Mouse (Mus musculus): ENCODE measurements around the gene Uggt1. TPM values are rescaled to one million over a fixed set of nuclear protein-coding genes. Genes with fewer than 3 reads are reported as not detected.

Gene Uggt1
- polyA plus RNA-seq, 1 experiment from 2014 or later = 80.7 TPM

DNA sequence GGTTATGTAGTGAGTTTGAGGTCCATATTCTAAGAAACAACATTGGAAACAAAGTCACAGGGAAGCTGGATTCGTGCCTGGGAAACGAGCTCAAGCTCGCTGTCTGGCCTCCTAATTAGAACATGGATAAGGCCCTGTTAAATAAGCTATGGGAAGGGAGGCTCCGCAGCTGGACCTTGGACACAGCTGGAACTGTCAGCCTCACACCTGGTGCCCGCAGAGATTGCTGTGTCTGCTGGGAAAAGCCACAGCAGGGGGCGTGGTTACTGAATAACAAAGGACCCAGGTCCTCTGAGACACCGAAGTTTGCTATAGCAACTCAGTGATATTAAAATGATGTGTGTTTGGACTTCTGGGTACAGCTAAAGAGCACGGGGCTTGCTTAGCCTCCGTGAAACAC is 6.9 kb upstream of the Uggt1 start:
- no peaks in the 10 kb centered on the region; the same call in 1 of the 2 replicates for H3K27me3 ChIP-seq (ENCODE audit: control insufficient read depth, insufficient read depth, low read length)
- no peak overlapping the region for H3K4me3 ChIP-seq (ENCODE audit: low read depth, low read length)
- peaks cover 7% of the 10 kb centered on the region for H3K4me1 ChIP-seq (ENCODE audit: control insufficient read depth, insufficient read depth, low read length)
- H3K9me3 ChIP-seq (ENCODE audit: control insufficient read depth, low read length) = peaks cover 2% of the 10 kb centered on the region; the same call in 1 of the 2 replicates
- no peak overlapping the region for H3K4me2 ChIP-seq
- DNase-seq (ENCODE audit: low spot score, missing footprints) (no peak), ATAC-seq (ENCODE audit: low FRiP score) (no peak)
- no peak overlapping the region for H3K9ac ChIP-seq (ENCODE audit: low read length)
- no peaks in the 10 kb centered on the region for H3K36me3 ChIP-seq (ENCODE audit: control insufficient read depth, insufficient read depth, low read length)
- 7% methylated on average over 9 of the region's 9 CpGs for WGBS
- H3K27ac ChIP-seq (ENCODE audit: low read depth, low read length) = no peak overlapping the region

DNA sequence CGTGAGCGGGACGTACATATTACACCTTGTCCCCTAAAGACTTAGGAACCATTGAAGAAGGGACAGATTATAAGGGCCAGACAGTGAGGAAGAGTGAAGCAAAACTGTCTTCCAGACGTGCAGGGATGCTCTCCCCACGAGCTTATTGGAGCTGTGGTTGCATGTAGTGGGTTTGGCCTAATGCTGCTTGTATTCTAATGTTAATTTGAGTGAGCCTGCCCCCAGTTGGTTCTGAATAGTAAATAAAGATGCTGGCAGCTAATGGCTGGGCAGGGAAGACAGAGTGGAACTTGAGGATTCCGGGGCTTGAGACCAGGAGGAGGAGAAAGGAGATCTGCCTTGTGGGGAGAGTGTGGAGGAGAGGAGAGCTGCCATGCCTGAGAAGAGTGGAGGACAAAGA is 2.2 kb upstream of the Uggt1 start:
- H3K4me1 ChIP-seq (ENCODE audit: control insufficient read depth, insufficient read depth, low read length) = peaks cover 10% of the 10 kb centered on the region; the same call in 1 of the 2 replicates
- no peak overlapping the region for H3K27ac ChIP-seq (ENCODE audit: low read depth, low read length)
- ATAC-seq (ENCODE audit: low FRiP score) (no peak), DNase-seq (ENCODE audit: low spot score, missing footprints) (peak; percentile 49)
- H3K36me3 ChIP-seq (ENCODE audit: control insufficient read depth, insufficient read depth, low read length) = no peaks in the 10 kb centered on the region
- H3K27me3 ChIP-seq (ENCODE audit: control insufficient read depth, insufficient read depth, low read length) = no peaks in the 10 kb centered on the region
- no peaks in the 10 kb centered on the region for H3K9me3 ChIP-seq (ENCODE audit: control insufficient read depth, low read length)
- no peak overlapping the region for H3K9ac ChIP-seq (ENCODE audit: low read length)
- H3K4me2 ChIP-seq = no peak overlapping the region
- no peak overlapping the region for H3K4me3 ChIP-seq (ENCODE audit: low read depth, low read length)
- WGBS = 47% methylated on average over 6 of the region's 6 CpGs

DNA sequence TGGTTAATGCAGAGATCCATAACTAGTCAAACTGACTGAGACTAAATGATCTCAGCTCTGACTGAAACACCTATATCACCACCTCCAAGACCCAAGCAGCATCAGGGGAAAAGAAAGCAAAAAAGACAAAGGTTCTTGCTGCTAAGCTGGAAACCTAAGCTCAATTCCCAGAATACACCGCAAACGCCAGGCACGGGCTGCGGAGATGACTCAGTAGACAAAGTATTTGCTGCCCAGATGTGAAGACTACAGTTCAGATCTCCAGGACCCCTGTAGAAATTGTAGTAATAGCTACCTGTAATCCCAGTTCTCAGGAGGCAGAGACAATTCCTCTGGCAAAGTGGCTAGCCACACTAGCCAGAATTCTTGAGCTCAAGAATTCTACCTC is 302 bp upstream of the Uggt1 start:
- Histone ChIP-seq H3K36me3 (ENCODE audit: control insufficient read depth, insufficient read depth, low read length) (no peaks in the 10 kb centered on the region), H3K4me2 (no peak overlapping the region), H3K27ac (ENCODE audit: low read depth, low read length) (no peak overlapping the region), H3K4me3 (ENCODE audit: low read depth, low read length) (no peak overlapping the region), H3K9me3 (ENCODE audit: control insufficient read depth, low read length) (no peaks in the 10 kb centered on the region), H3K27me3 (ENCODE audit: control insufficient read depth, insufficient read depth, low read length) (no peaks in the 10 kb centered on the region), H3K4me1 (ENCODE audit: control insufficient read depth, insufficient read depth, low read length) (peaks cover 13% of the 10 kb centered on the region; the same call in 1 of the 2 replicates), H3K9ac (ENCODE audit: low read length) (no peak overlapping the region)
- DNase-seq (ENCODE audit: low spot score, missing footprints) (no peak), ATAC-seq (ENCODE audit: low FRiP score) (no peak)
- WGBS = 94% methylated on average over 4 of the region's 4 CpGs

DNA sequence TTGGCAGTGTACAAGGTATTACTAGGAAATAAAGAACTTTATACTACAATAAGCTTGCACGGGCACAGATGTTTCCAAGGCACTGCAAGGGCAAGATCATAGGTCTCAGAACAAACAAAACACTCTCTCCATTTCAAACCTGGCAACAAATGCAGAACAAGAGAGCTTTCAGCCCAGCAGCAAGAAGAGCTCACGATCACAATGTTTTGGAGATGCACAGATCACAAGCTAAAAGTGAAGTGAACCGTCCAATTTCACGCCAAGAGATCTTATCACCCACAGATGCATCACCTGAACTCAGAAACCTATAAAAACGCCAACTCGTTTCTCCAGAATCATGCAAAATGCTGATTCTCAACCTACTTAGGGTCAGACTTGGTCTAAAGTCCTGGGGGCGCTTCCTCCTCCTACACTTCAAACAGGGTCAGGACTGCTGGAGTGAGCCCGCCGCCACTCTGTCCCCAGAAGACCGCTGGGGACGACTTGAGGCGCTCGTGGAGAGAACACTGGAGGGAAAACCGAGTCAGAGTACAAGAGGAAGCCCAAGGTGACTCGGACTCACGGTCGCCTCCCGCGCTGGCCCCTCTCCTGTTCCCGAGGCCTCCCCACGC is 968 bp downstream of the Uggt1 start:
- 3% methylated on average over 21 of the region's 21 CpGs for WGBS
- no peaks in the 10 kb centered on the region for H3K9me3 ChIP-seq (ENCODE audit: control insufficient read depth, low read length)
- H3K4me2 ChIP-seq = peak overlapping the region; percentile 68
- H3K36me3 ChIP-seq (ENCODE audit: control insufficient read depth, insufficient read depth, low read length) = no peaks in the 10 kb centered on the region
- peak overlapping the region; percentile 60 for H3K27ac ChIP-seq (ENCODE audit: low read depth, low read length)
- H3K4me1 ChIP-seq (ENCODE audit: control insufficient read depth, insufficient read depth, low read length) = peaks cover 13% of the 10 kb centered on the region; the same call in 1 of the 2 replicates
- ATAC-seq (ENCODE audit: low FRiP score) (no peak; the same call in 1 of the 2 replicates), DNase-seq (ENCODE audit: low spot score, missing footprints) (peak; percentile 86)
- H3K4me3 ChIP-seq (ENCODE audit: low read depth, low read length) = peak overlapping the region; percentile 78
- no peaks in the 10 kb centered on the region for H3K27me3 ChIP-seq (ENCODE audit: control insufficient read depth, insufficient read depth, low read length)
- peak overlapping the region; percentile 76 for H3K9ac ChIP-seq (ENCODE audit: low read length)

DNA sequence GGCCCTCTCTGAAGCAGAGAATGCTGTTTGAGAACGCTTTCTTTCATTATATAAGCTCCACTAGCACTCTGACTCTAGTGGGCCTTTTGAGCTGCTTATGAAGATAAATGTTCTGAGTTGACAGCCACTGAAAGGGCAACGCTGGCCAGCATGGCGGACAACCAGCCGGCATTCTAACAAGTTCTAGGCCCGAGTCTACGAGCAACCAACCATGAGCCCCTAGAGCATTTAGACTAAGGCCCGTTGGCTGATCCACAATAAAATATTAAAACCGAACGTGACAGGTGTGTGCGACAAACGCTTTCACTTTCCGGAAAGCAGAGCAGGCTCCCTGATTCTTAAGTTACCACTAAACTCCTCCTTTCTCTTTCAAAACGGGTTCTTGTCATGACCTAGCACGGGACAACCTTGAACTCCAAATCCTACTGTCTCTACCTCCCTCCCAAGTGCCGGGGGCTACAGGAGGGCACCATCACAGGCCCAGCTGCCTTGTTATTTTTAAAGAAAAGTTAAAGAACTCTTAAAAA is 2.6 kb downstream of the Uggt1 start:
- 90% methylated on average over 15 of the region's 15 CpGs for WGBS
- no peak overlapping the region for H3K27ac ChIP-seq (ENCODE audit: low read depth, low read length)
- ATAC-seq (ENCODE audit: low FRiP score) (no peak), DNase-seq (ENCODE audit: low spot score, missing footprints) (peak; percentile 77)
- H3K4me3 ChIP-seq (ENCODE audit: low read depth, low read length) = no peak overlapping the region
- peaks cover 13% of the 10 kb centered on the region; the same call in 1 of the 2 replicates for H3K4me1 ChIP-seq (ENCODE audit: control insufficient read depth, insufficient read depth, low read length)
- no peaks in the 10 kb centered on the region for H3K9me3 ChIP-seq (ENCODE audit: control insufficient read depth, low read length)
- no peak overlapping the region for H3K9ac ChIP-seq (ENCODE audit: low read length)
- H3K36me3 ChIP-seq (ENCODE audit: control insufficient read depth, insufficient read depth, low read length) = no peaks in the 10 kb centered on the region
- no peaks in the 10 kb centered on the region for H3K27me3 ChIP-seq (ENCODE audit: control insufficient read depth, insufficient read depth, low read length)
- H3K4me2 ChIP-seq = no peak overlapping the region

DNA sequence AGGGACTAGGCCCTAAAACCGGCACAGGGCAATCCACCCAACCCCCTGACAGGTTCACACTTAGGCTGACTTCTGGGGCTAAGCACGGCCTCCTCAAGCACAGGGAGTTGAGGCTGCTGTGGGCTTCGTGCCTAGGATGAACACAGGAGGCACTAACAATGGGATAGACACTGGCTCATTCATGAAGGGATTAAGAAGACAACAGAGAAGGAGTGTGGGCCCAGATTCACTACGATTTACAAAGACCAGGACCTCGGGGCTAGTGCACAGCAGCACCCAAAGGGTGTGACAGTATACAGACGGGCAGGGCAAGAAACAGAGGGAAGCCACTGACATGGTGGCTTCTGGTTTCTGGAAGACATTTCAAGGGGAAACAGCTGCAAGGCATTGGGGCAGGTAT is 4.3 kb downstream of the Uggt1 start:
- no peak overlapping the region for H3K27ac ChIP-seq (ENCODE audit: low read depth, low read length)
- 16% methylated on average over 6 of the region's 6 CpGs for WGBS

DNA sequence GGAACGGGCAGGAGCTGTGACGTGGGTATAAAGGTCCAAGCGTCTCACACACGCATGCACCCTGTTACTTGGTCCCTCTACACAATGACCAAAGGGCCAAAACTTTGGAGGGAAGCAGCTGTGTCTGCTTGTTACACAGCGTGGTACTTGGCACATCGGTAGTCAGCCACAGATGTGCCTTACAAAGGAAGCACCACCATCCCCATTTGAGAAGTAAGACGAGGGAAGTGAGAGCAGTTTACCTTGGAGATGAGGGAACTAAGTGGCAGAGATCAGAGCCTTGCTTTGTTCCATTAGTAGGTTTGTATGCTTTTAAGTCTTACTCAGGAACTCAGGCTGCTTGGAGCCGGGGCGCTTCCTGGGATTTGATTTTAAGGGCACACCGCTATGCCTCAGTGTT is 5.1 kb downstream of the Uggt1 start:
- H3K4me2 ChIP-seq = no peak overlapping the region
- 87% methylated on average over 10 of the region's 10 CpGs for WGBS
- H3K27ac ChIP-seq (ENCODE audit: low read depth, low read length) = no peak overlapping the region
- ATAC-seq (ENCODE audit: low FRiP score) (no peak), DNase-seq (ENCODE audit: low spot score, missing footprints) (no peak)
- peaks cover 4% of the 10 kb centered on the region; the same call in 1 of the 2 replicates for H3K36me3 ChIP-seq (ENCODE audit: control insufficient read depth, insufficient read depth, low read length)
- H3K4me3 ChIP-seq (ENCODE audit: low read depth, low read length) = no peak overlapping the region
- H3K4me1 ChIP-seq (ENCODE audit: control insufficient read depth, insufficient read depth, low read length) = peaks cover 13% of the 10 kb centered on the region; the same call in 1 of the 2 replicates
- no peaks in the 10 kb centered on the region for H3K27me3 ChIP-seq (ENCODE audit: control insufficient read depth, insufficient read depth, low read length)
- no peaks in the 10 kb centered on the region for H3K9me3 ChIP-seq (ENCODE audit: control insufficient read depth, low read length)
- H3K9ac ChIP-seq (ENCODE audit: low read length) = no peak overlapping the region

More for the DNA sequence above, 4.3 kb downstream of the Uggt1 start:
- H3K9me3 ChIP-seq (ENCODE audit: control insufficient read depth, low read length) = no peaks in the 10 kb centered on the region
- DNase-seq (ENCODE audit: low spot score, missing footprints) (no peak), ATAC-seq (ENCODE audit: low FRiP score) (no peak)
- no peaks in the 10 kb centered on the region for H3K27me3 ChIP-seq (ENCODE audit: control insufficient read depth, insufficient read depth, low read length)
- no peak overlapping the region for H3K9ac ChIP-seq (ENCODE audit: low read length)
- peaks cover 13% of the 10 kb centered on the region; the same call in 1 of the 2 replicates for H3K4me1 ChIP-seq (ENCODE audit: control insufficient read depth, insufficient read depth, low read length)
- H3K4me2 ChIP-seq = no peak overlapping the region
- H3K4me3 ChIP-seq (ENCODE audit: low read depth, low read length) = no peak overlapping the region
- H3K36me3 ChIP-seq (ENCODE audit: control insufficient read depth, insufficient read depth, low read length) = no peaks in the 10 kb centered on the region

DNA sequence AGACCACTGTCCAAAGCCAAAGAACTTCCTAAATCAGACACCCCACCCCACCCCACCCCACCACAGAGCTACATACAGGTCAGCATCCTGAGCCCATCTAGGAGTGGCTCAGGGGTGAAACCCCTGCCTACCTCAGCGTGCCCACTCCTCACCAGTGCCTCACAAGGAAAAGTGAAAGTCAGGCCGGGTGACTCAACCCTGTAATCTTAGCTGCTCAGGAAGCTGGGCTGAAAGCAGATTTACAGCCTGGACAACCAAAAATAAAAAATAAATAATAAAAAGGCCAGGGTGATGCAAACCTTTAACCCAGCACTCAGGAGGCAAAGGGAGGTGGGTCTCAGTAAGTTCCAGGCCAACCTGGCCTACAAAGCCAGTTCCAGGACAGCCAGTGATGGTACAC is 8.7 kb downstream of the Uggt1 start:
- WGBS = 91% methylated on average over 2 of the region's 2 CpGs
- Histone ChIP-seq H3K9ac (ENCODE audit: low read length) (no peak overlapping the region), H3K4me1 (ENCODE audit: control insufficient read depth, insufficient read depth, low read length) (peaks cover 5% of the 10 kb centered on the region; the same call in 1 of the 2 replicates), H3K9me3 (ENCODE audit: control insufficient read depth, low read length) (no peaks in the 10 kb centered on the region), H3K4me3 (ENCODE audit: low read depth, low read length) (no peak overlapping the region), H3K36me3 (ENCODE audit: control insufficient read depth, insufficient read depth, low read length) (peaks cover 4% of the 10 kb centered on the region; the same call in 1 of the 2 replicates), H3K4me2 (no peak overlapping the region), H3K27me3 (ENCODE audit: control insufficient read depth, insufficient read depth, low read length) (no peaks in the 10 kb centered on the region), H3K27ac (ENCODE audit: low read depth, low read length) (no peak overlapping the region)
- no peak for DNase-seq (ENCODE audit: low spot score, missing footprints)
- no peak for ATAC-seq (ENCODE audit: low FRiP score)

DNA sequence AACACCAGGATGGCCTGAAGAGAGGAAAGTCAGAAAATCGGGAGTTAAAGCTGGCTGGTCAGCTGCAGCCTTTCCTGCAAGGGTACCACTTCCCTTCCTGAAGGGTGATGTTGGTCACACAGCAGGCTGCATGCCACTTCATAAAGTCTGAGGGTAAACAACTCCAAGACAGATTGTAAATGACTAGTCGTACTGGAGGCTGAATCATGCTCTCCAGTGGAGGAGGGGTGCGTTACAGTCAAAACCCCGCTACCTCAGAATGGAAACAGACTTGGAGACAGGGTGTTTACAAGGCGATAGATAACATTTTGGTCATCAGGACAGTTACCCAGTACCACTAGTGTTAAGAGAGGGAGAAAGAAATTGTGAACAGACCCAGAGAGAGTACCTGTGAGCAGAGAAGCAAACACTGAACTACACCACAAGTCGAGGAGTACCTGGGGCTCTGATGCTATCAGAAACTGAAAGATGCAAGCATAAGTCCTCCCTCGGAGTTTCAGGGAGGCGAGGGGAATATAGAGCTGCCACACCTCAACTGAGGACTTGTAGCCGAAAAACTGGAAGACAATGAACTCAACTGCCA is 9.4 kb downstream of the Uggt1 start:
- Histone ChIP-seq H3K27me3 (ENCODE audit: control insufficient read depth, insufficient read depth, low read length) (no peaks in the 10 kb centered on the region), H3K9me3 (ENCODE audit: control insufficient read depth, low read length) (no peaks in the 10 kb centered on the region), H3K9ac (ENCODE audit: low read length) (no peak overlapping the region), H3K27ac (ENCODE audit: low read depth, low read length) (no peak overlapping the region), H3K4me2 (no peak overlapping the region), H3K4me1 (ENCODE audit: control insufficient read depth, insufficient read depth, low read length) (peaks cover under 1% of the 10 kb centered on the region; the same call in 1 of the 2 replicates), H3K36me3 (ENCODE audit: control insufficient read depth, insufficient read depth, low read length) (peaks cover 4% of the 10 kb centered on the region; the same call in 1 of the 2 replicates), H3K4me3 (ENCODE audit: low read depth, low read length) (no peak overlapping the region)
- ATAC-seq (ENCODE audit: low FRiP score) (no peak), DNase-seq (ENCODE audit: low spot score, missing footprints) (peak; percentile 31)
- WGBS = 86% methylated on average over 9 of the region's 9 CpGs

Measured in midbrain, embryonic 11.5 days (tissue).